Mouse (Mus musculus) spleen, postnatal 14 days (tissue): ENCODE results near the gene Pigg.
"Not testable (repeated sequence)": the region's sequence is repeated elsewhere in the genome, so short reads cannot be mapped to it uniquely, and the experiment has no call there.

ENCODE experiments used
- DNase-seq, 2 experiments: peaks; one replicate each; pipeline ENCODE4 v3.0.0; 2021 to 2022; ENCODE audit warnings: low spot score in 2 of 2

Gene Pigg

GRCm38 (mm10) chr5:108312224-108313064, at the start of gene Pigg:
Gene Pigg, plus strand, starts transcription at chr5:108312609.
- DNase-seq: peak; percentile 81 to 88

GRCm38 (mm10) chr5:108262722-108263121, 49.7 kb upstream of the Pigg start:
- DNase-seq: peak in 1 of 2 experiments; percentile 17

- DNase-seq: not testable (repeated sequence)
Measured at GRCm38 (mm10) chr5:108263785-108264184, 48.6 kb upstream of the Pigg start.

GRCm38 (mm10) chr5:108266990-108267389, 45.4 kb upstream of the Pigg start:
- no peak for DNase-seq

GRCm38 (mm10) chr5:108268127-108269062, 44.0 kb upstream of the Pigg start, which contains the start of gene Dr1:
Gene Dr1, plus strand, starts transcription at chr5:108268897.
- DNase-seq: peak; percentile 75 to 77

- DNase-seq: no peak
Measured at GRCm38 (mm10) chr5:108269063-108269810, 43.2 kb upstream of the Pigg start.

GRCm38 (mm10) chr5:108269811-108270151, 42.6 kb upstream of the Pigg start:
- no peak for DNase-seq

GRCm38 (mm10) chr5:108270415-108270814, 42.0 kb upstream of the Pigg start:
- DNase-seq: no peak

- not testable (repeated sequence) for DNase-seq
Measured at GRCm38 (mm10) chr5:108271345-108271744, 41.1 kb upstream of the Pigg start.

- no peak for DNase-seq
Measured at GRCm38 (mm10) chr5:108286957-108287356, 25.5 kb upstream of the Pigg start.

GRCm38 (mm10) chr5:108301567-108301966, 10.8 kb upstream of the Pigg start:
- DNase-seq: no peak

GRCm38 (mm10) chr5:108313065-108313860, 854 bp downstream of the Pigg start:
- no peak for DNase-seq

GRCm38 (mm10) chr5:108331051-108331450, 18.6 kb downstream of the Pigg start:
- DNase-seq: no peak

GRCm38 (mm10) chr5:108337385-108337784, 25.0 kb downstream of the Pigg start:
- no peak for DNase-seq

- DNase-seq: no peak
Measured at GRCm38 (mm10) chr5:108338049-108338448, 25.6 kb downstream of the Pigg start.

- no peak for DNase-seq
Measured at GRCm38 (mm10) chr5:108343680-108344170, 31.3 kb downstream of the Pigg start.

GRCm38 (mm10) chr5:108345313-108346071, 33.1 kb downstream of the Pigg start:
- DNase-seq: peak in 1 of 2 experiments; percentile 7

GRCm38 (mm10) chr5:108347843-108348242, 35.4 kb downstream of the Pigg start:
- no peak for DNase-seq

GRCm38 (mm10) chr5:108349511-108350148, 37.2 kb downstream of the Pigg start:
- DNase-seq: no peak
